Mouse (Mus musculus) cerebellum, adult 11 months (tissue): ENCODE data around the gene Ccdc181.
A peak's percentile ranks its signal among the peaks of the same experiment; 100 is the strongest.

ENCODE experiments used
- DNase-seq: peaks from one replicate; pipeline ENCODE4 v3.0.0; 2022

The Ccdc181 gene

GRCm38 (mm10) chr1:164287406-164287805 is 12.0 kb downstream of the Ccdc181 start:
- peak; percentile 58 for DNase-seq

DNA sequence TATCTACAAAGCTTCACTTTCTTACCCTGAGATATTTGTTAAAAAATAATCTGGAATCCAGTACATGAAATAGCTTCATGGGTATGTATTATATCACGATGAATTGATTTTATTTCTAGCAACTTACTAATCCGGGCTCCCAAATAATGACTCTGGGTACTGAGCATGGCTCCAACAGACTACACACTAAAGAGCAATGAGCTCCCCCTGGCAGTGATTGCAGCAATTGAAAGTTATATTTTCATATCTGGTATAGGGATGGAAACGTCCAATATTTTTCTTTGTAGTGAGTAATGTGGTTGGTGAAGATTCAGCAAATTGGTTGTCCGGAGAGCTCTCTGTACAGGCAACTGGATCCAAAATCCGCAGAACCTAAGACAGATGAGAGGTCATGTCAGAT is 16.7 kb downstream of the Ccdc181 start:
- DNase-seq = no peak

DNA sequence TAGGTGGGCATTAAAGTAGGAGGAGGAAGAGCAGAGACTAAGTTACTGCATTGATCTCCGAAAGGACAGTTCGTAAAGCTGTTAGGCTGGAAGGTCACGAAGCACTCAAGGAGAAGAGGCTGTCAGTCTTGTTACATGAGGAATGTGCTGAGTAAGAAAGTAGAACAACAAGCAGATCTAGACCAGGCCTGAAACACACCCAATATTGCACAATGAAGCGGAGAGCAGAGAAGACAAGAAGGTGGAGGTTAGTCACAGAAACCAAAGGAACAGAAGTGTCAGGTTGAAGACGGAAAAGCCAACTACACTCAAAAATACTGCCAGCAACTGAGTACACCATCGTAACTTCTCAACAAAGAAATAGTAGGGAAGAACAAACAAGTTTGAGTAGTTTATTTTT is 18.7 kb downstream of the Ccdc181 start:
- DNase-seq = no peak

DNA sequence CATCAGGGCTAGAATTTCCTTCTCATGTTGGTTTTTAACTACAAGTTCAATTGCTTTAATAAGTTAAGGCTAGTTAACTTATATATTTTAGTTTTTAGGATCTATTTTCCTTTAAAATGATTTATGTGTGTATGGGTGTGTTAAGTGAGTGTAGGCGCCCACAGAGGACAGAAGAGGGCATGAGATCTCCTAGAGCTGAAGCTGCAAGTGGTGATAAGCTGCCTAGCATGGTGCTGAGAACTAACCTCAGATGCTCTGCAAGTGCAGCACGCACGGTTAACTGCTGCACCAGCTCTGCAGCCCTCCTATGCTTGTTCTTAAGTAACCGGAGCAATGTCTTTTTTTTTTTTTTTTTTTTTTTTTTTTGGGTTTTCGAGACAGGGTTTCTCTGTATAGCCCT is 21.1 kb downstream of the Ccdc181 start:
- DNase-seq = no peak

GRCm38 (mm10) chr1:164301949-164302348 is 26.6 kb downstream of the Ccdc181 start:
- DNase-seq = no peak

DNA sequence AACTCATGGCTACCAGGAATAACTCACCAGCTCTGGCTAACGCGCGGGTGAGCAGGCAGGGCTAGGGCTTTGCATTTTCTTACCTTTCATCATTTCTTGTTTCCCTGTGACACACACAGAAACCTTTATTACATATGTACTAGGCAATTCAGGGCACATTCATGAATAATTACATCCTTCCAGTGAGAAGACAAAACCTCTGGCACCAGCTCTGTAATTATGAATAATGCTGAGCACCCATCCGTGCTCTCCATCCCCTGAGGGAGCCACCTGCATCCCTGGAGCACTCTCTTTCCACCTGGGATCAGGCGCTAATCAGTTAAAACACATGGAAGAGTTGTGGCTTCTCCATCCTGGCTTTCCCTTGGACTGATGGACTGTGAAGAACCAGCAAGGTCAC is 28.4 kb downstream of the Ccdc181 start, which contains the start of gene Nme7:
Nme7 (plus strand) TSS at position 301 of the 400 bp plus-strand sequence.
- DNase-seq = no peak

DNA sequence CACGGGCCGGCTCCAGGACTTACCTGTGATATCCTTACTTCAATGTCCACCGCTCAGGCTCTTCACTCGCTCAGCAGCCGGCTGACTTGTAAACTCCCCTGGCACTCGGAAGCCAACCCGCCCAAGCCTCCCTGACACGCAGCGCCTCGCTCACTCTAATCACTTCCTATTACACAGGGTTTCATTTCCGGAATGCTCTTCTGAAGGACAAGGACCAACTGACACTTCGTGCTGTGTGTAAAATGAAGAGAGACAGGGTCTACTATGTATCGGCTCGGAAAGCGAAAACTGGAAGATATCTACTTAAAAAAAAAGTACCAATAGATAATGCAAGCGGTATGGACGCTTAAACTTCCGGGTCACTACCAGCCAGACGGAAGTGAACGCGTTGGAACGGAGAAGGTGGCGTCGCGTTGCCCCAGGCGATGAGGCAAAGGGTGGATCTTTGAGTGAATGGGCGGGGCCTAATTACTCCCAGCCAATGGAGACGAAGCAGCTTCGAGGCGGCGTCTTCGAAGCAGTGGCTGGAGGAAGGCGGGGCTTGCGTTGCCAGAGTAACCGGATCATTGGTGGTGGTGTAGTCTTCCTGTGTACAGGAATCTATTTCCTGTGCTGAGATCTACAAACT is 31.9 kb downstream of the Ccdc181 start, which contains the start of gene Blzf1:
Blzf1 (minus strand) TSS at position 366 of the 628 bp plus-strand sequence.
- peak; percentile 94 for DNase-seq

GRCm38 (mm10) chr1:164307922-164308321 is 32.5 kb downstream of the Ccdc181 start:
- no peak for DNase-seq

- no peak for DNase-seq
These were observed 38.7 kb downstream of the Ccdc181 start for GRCm38 (mm10) chr1:164314085-164314484.

GRCm38 (mm10) chr1:164315266-164315665 is 39.9 kb downstream of the Ccdc181 start:
- DNase-seq = peak; percentile 11

GRCm38 (mm10) chr1:164316697-164317096 is 41.3 kb downstream of the Ccdc181 start:
- peak; percentile 58 for DNase-seq

DNA sequence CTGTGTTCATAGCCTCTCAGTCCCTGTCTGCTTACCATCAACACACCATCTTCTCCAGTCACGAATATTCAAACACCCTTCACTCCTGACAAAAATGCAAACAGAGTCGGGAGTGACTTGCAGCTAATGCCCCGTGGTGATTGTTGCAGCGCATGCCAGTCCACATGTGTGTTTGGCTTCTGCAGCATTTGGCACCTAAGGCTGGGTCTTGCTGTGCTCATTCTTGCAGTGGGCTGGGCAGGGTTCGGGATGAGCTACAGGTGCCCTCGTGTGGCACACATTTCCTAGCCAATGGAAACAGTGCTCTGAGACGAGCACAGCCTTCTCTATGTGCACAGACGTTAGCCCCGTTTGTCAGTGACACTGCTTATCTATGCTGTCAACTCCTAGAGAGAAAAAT is 41.9 kb downstream of the Ccdc181 start:
- DNase-seq = no peak

DNA sequence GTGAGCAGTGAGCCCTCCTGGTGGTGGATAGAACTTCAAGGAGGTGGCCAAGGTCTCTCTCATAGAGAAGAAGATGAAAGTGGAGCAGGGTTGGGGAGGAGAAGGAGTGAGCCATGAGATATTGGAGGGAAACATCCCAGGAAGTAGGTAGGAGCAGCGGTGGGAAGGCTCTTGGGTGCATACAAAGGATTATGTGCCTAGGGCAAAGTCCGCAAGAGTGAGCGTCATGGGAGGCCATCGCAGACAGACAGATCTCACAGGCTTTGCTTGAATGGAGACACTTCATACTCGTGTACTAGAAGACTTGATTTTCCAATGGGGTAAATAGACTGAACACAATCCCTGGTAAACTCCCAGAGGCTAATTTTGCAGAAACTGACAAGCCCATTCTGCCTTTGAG is 43.1 kb downstream of the Ccdc181 start:
- no peak for DNase-seq

DNA sequence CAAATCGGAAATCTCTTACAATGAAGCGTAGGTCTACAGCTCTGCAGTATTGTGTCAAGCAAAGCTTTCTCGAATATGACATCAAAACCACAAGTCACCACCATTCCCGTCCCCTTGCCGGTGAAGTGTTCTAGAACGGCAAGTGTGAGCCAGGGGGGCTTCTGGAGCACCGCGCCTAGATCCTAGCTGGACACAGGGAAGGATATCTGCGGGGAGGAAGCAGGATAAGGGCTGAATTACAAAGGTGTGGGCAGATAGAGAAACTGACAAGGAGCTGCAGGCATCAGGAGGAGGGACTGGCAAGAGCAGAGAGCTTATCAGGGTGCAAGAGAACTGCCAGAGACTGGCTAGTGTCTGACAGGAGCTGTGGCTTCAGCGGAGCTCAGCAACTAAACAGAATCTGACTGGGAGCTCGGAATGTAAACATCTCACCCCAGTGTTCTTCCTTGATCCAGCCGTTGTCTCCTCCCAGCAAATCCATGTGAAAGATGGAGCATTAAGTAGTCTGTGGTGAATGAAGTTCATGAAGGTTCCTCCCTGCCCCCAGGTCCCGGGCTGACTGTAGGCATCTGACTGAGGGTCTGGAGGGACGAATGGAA is 44.3 kb downstream of the Ccdc181 start:
- no peak for DNase-seq

- no peak for DNase-seq
These were observed 45.3 kb downstream of the Ccdc181 start for GRCm38 (mm10) chr1:164320731-164321130.

DNA sequence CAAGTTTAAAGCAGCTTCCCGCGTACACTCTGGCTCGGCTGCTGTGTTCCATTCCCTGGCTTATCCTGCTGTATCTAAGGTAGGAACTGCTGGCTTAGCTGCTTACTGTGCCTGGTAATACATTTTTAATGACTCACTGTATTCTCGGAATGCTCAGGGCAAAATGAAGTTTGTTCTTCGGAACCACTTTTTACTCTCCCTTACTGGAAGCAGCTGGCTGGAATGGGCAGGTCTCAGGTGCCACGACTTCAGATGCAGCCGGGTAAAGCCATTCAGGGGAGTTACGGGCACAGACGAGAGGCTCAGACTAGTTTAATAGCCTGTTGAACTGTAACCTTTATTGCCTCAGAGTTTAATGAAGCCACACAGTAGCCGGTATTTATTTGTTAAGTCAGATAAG is 46.0 kb downstream of the Ccdc181 start:
- no peak for DNase-seq

DNA sequence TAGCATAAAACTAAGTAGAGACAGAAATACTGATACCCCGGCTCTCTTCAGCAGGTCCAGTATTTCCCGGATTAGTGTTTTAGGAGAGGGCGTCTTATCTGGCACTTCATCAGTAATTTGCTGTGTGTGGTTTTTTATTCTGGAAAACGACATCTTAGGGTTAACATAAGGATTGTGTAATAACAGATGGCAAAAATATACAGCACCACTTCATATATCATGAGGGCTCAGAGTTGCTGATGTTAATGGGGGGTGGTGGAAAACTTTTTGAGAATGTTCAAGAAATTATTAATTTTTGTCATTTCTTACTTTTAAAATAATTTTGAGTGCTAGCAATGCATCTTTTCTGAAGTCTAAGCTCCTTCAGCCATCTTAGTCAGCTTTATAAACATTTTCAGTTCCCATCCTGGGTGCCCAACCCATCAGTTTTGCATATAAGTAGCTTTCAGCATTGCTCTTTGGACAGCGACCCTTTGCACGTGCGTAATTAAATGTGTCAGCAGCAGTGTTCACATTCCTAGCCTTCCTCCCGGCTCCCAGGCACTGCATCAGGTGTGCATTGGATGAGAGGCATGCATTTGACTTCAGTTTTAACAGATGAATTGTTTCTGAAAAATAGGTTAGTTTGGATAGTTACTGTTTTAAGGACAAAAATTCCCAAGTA is 47.7 kb downstream of the Ccdc181 start:
- no peak for DNase-seq

DNA sequence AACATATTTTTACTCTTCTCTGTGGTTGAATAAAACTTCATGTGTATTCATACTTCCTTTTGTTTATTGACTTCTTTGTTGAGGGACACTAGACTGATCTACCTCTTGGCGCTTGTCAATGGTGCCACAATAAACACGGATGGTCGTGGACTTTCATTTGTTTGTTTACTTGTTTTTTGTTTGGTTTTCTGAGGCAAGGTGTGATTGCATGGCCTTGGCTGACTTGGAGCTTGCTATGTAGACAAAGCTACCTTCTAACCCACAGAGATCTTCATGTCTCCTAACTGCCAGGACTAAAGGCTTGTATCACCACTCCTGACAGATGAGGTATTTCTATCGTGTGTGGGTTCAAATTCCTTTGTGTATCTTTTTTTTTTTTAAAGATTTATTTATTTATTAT is 48.8 kb downstream of the Ccdc181 start:
- DNase-seq = no peak

DNA sequence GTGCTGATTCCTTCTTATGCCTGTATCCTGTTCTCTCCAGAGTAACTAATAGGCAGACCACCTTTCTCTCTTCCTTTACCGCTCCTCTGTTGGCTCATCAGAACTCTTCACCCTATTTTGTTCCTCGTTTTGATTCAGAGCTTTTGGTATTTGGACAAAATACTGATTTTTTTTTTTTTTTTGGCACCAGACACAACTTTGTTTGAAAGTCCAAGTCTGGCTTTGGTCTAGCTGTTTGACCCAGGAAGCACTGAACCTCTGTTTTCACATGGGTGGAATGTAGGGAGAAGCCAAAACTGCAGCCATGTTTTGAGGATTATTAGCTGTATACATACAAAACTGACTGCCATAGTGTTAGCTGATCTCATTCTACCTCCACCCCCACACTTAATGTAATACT is 49.5 kb downstream of the Ccdc181 start:
- DNase-seq = no peak

DNA sequence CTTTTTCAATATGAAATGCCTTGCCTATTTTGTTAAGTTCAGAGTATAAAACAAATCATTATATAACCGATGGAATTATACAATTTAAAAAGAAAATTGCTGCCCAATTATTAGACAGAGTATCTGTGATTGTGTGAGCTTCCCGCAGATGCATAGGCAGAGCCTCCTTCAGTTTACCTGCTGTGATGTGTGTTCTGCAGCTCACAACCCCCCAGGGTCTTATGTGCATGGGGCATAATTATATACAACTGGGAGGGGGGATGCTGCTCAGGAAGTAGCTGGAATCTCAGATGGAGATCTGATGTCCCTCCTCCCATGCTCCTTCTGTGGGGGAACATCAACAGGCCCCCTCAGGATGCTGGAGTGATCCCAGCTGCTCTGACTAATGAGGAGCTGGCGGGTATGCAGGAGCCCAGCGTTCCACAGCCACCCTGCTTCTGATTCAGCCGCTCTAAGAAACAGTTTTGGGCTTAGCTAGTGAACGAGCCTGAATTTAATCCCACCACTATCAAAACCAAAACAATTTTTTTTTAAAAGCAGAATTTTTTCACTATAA is 51.3 kb downstream of the Ccdc181 start:
- no peak for DNase-seq

GRCm38 (mm10) chr1:164327764-164328163 is 52.4 kb downstream of the Ccdc181 start:
- no peak for DNase-seq

DNA sequence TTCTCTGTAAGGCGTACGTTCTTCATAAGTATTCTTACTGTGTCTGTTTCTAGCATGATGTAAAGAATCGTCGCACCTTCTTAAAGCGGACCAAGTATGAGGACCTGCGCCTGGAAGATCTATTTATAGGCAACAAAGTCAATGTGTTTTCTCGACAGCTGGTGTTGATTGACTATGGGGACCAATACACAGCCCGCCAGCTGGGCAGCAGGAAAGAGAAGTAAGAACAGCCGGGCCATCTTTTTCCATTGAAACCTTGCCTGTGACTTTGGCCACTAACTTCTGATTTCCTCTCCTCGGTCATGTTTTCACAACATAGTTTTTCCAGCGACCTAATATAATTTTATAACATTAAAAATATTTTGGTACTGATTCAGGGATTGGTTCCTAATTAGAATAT is 57.2 kb downstream of the Ccdc181 start:
- no peak for DNase-seq

- no peak for DNase-seq
These were observed 60.0 kb downstream of the Ccdc181 start for GRCm38 (mm10) chr1:164335435-164335834.

DNA sequence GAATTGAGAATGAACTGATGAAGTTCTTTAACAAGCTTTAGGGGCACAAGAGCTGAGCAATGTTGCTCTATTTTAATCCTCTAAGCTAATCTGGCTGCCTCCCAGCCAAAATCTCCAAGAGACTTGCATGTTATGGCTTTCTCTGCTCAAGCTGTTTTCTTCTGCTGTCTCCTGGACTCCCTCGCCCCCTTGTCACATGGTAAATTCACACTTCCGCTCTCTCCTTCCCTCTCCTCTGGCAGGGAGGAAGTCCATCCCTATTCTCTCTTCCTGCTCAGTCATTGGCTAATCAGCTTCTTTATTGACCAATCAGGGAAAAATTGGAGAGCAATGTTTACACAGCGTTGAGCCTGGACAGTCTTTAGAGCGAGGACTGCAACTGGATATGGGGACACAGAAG is 60.5 kb downstream of the Ccdc181 start:
- no peak for DNase-seq
